Mouse (Mus musculus): ENCODE results near the gene Tomm40.

- no peak for TF ChIP-seq CTCF (IDR thresholded peaks at IDR 0.05; ENCODE audit: borderline replicate concordance, extremely low read depth, insufficient read depth, insufficient read length)
- TF ChIP-seq POLR2A (IDR thresholded peaks at IDR 0.05; ENCODE audit: borderline replicate concordance, extremely low read depth, insufficient read depth, insufficient read length, poor library complexity, severe bottlenecking) = no peak
Measured at GRCm38 (mm10) chr7:19754065-19754464, 38.8 kb upstream of the Tomm40 start.

Data from brain, embryonic 14.5 days (tissue).